Mouse (Mus musculus): ENCODE measurements at regions not wholly inside any gene's neighbourhood (a gene's known extent, or its start where the extent isn't known, plus 50 kb on each side); places are given as distances from the start of the nearest gene placed in this dataset.

DNA sequence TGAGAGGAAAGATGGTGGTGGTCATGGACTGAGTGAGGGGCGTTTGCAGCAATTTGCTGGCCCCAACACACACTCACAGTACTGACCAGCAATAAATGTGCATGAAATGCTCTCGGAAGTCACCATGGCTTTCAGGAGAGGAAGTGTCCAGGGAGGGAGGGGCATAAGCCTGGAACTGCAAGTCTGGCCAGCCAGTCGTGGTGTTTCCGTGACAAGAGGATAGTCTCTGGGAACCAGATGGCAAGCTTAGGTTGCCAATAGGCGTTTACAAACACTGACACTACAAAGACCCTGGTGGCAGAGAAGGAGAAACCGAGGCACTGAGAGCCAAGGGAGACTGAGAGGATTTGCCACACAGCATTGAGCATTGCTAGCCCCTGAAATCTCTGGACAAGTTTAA lies 132.3 kb upstream of the 1600014C23Rik start:
- peak; percentile 95 for DNase-seq

DNA sequence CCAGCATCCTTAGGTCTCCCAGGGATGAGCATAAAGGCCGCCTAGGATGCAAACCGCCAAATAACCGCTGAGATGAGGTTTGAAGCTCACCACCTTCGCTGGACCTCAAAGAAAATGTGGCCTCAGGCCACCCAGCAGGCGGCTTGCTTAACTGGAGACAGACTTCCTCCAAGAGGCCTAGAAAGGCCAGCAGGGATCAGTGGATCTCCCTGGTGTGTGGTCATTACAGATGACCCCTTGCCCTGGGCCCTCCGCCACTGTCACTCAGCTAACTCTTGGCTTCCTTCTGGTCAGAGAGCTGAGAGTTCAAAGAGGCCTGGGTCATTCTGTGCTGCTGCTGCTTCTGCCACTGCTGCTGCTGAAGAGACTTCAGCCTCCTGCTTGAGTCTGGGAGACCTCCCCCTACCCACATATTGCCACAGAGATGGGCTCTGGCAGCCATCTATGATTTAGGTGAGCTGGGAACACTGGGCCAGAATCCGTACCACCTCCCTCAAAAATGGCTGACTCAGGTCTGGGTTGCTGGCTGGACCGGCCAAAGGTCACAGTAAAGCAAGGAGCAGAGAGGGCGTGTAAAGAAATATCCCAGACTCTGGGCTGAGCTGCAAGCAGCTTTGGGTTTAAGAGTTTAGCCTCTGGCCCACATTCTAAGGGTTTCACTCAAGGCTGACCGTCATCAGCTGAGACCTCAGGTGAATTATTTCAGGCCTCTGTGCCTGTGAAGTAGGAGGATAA lies 130.0 kb upstream of the 1600014C23Rik start:
- DNase-seq = no peak

DNA sequence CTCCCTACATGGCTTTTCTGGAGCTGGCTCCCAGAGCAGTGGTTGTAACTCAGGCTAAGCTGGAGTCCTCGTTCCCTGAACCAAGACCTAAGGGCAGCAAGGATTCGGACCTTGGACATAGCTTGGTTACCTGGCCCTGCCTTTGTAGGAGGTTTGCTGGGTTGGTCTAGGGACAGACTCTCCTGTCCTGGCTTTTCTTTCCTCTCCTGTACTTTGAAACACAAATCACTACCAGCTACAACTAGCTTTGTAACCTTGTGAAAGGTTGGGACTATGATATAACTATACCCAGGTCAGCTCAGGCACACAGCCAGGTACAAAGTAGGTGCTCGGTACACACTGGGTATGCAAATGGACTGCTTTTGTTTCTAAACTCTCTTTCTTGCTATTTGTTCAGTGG lies 129.4 kb upstream of the 1600014C23Rik start:
- no peak for DNase-seq

DNA sequence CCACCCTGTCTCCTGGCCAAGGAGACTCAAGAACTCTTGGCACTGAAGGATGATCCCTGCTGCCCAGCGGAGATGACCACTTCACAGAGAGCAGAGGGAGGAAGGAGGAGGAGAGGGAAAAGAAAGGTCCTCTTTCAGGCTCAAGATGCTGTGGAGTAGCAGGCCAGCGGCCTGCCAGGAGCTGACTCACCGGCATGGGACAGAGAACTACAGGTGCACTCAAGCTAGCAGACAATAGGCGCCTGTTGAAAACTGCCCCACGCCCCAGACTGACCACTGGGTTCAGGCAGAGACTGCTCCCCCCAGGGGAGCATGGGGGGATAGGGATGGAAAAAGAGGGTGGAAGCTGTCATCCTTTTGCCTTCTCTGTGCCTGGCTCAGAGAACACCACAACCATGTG lies 125.8 kb upstream of the 1600014C23Rik start:
- DNase-seq = no peak

DNA sequence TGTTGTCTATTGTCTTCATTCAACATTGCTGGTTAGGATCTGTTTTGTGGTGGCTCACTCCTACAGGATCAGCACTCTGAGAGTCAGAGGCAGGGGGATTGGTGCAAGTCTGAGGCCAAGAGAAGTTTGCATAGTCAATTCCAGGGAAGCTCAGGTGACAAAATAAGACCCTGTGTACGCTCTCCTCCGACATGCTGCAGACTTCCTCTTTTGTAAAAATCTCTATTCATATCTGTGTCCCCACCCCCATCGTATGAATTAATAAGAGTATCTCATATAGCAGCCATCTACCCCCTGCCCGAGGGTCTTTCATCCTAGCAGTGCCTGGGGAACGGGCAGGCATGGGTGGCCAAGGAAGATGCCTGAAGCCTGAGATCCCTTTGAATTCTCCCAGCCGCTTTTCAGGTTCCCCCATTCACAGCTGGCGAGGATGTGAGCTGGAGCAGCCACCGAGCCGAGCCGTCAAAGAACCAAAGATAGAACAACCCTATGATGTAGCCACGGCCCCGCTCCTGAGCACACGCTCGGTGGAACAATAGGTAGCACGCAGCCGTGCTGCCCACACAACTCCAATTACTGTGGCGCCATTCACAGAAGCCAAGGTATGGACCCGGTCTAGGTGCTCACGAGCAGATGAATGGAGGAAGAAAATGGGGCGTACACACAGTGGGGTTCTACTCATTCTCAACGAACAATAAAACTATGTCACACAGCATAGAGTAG lies 120.4 kb upstream of the 1600014C23Rik start:
- no peak for DNase-seq

DNA sequence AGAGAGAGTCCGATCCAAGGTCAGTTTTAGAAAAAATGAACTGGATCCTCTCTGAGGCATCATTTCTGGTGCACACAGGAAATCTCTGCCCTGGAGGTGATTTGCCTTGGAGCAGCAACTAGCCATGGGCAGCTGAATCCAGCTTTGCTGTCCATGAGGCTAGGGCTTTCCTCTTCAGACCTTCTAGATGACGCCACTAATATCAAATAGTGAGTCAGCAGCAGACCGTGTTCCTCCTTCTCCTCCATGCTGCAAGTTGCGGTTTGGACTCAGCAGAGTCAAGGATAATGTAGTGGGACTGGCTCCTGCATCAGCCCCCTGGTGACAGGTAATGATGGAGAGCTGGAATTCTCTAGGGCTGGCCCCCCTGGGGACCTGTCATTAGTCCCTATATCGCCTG lies 118.8 kb upstream of the 1600014C23Rik start:
- peak; percentile 78 for DNase-seq

DNA sequence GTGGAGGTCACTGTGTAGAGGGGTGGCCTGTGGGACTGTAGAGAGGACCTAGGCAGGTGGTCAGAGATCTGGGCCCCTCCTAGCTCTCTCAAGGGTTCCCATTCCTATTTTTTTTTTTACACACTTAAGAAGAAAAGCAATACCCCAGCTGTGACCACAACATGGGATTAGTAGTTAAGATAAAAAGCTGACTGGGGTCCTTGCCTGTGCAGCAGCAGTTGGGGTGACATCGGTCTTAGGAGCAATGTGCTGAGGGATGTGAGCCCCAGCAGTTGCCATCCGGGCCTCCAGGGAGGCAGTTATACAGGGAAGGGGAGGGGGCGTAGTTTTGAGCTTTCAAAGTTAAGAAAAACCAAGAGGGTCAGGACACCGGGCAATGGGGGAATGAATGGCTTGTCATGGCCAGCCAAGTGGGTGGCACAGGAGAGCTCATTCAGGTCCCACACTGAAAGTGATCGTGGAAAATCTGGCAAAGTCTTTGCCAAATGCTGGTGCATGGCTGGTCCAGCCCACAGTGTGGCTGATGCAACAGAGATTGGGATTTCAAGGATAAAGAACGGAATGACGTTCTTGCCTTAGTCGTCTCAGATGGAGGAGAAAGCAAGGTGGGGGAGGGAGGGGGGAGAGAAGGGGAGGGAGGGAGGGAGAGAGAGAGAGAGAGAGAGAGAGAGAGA lies 118.2 kb upstream of the 1600014C23Rik start:
- DNase-seq = peak; percentile 67

DNA sequence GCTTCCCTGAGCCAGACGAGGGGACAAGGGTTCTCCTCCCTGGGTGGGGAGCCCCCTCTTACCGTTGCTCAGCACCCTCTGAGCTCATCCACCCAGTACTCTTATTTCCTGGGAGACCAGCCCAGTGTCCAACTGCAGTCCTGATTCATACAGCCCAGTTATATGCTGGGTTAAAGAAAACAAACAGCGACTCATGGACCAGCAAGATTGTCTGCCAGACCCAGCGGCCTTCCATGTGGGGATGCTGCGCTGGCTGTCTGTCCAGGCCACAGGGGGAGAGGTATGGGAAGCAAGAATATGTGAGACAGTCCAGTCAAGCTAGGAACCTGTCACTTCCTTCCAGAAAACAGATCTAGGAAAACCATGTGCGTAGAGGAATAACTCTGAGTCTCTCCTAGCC lies 117.3 kb upstream of the 1600014C23Rik start:
- no peak for DNase-seq

DNA sequence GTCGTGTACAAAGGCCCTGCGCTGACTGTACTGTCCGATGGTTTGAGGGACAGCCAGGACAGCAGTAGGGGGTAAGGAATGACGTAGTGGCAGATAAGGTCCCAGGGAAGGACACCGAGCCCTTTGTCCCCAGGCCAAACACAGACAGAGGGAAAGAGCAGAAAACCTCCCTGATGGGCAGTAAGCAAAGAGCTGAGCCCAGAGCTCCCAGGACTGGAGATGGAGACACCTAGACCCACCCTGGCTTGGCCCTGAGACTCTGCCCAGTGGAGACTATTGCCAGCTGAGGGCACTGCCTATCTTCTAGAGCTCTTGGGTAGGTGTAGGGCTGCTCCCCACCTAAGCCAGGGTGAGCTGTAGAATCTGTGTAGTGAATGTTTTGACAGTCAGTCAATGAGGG lies 116.5 kb upstream of the 1600014C23Rik start:
- DNase-seq = peak; percentile 93

DNA sequence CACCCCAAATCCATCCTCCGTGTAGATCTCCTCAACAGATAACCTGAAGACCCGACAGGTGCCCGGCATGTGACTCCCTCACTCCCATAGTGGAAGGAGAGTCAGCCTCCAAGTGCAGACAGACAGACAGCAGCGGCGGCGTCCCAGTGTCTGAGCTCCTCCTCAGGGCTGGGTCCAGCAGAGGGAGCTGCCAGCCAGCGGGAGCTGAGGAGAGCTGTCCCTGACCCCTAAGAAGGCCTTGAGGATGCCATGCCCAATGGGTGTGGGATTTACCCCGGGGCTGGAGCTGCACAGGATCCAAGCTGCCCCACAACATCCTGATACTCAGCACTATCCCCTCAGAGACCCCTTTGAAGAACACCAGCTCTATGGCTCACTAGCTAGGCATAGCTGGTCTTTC lies 115.0 kb upstream of the 1600014C23Rik start:
- peak; percentile 96 for DNase-seq

DNA sequence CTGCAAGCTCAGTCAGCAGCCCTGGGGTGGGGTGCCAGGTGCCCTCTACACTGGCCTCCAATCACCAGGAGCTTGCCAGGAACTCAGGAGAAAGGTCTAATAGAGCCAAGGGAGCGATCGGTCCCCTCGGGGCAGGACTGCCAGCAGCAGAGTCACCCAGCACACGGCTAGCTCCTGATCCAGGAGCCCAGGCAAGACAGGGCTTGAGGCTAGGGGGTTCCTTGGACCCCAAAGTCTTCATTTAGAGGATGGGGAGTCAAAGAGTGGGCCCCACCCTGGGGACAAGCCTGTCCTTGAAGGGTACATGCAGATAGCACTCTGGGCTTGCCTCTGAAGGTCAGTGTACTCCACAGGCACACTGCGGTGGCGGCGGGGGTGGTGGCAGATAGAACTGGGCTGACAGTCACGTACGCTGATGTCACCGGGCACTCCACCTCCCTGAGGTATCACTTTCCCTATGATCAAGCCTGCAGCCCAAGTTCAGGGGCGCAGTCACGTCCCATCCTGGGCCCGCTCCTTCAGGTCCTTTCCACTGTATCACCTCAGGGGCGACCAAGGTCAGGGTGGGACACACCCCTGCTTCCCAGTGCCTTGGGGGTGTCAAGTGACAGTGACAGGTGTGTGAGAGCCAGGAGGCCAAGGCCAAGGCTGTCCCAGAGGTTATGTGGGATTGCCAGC lies 114.2 kb upstream of the 1600014C23Rik start:
- DNase-seq = peak; percentile 97

DNA sequence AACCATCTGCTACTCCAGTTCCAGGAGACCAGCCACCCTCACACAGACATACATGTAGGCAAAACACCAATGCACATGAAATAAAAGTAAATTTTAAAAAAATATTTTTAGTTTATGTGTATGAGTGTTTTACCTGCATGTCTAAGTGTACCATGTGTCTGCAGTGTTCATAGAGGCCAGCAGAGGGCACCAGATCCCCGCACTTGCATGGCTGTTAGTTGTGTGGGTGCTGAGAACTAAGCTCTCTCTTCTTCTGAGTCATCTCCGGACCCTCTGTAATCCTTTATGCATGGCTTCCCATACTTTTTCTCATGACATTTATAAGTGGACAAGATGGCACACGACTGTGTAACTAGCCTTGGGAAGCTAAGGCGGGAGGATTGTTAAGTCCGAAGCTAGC lies 112.2 kb upstream of the 1600014C23Rik start:
- DNase-seq = no peak

DNA sequence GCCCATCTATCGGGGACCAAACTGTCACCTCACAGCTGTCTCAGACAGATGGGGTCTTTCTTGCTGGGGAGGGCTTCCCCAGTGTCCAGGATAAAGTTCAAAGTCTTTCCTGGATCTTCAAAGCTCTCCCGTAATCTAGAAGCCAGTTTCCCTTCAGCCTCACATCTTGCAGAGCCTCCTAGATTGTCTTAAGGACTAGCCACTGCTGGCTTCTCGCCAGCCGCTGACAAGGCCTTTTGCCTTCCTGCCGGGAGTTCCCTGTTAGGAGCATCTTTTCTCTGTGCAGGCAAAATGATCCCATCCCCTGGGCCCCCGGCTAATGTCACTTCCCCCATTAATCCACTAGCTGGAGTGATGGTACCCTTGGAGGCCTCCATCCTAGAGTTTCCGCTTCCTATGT lies 103.1 kb upstream of the 1600014C23Rik start:
- no peak for DNase-seq

DNA sequence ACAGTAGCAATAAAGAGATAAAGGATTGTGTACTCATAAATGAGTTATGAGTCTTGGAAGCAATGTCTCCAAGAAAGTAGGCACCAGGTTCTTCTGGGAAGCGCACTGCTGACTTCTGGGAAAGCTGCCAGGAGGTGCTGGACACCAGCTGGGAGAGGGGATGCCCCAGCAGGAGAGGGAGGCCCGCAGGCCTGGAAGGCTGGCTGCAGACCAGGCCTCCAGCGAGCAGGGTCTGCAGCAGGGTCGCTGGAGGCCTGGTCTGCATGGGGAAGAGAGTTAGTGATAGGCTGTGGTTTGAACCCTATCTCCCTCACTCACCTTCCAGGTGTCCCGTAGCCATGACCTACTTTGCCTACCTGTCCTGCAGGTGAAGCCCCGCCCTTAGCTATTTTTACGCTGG lies 102.6 kb upstream of the 1600014C23Rik start:
- no peak for DNase-seq

DNA sequence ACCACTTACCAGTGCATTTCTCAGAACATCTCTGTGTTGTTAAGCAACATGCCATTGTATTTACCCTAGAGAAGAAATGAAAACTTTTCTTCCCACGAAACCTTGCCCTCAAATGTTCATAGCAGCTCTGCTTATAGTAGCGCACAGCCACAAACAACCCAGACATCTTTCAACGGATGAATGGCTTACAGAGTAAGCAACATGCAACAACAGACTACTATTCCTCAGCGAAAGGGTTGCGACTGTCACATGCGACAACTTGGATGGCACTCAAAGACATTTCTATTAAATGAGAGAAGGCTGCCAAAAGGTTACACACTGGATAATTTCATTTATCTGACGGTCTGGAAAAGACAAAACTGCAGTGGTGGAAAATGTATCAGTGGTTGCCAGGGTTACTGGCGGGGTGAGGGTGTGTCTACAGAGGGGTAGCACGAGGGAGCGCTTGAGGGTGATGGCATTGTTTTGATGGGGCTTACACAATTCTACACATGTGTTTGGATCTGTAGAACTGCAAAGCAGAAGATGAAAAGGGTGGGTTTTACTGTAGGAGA lies 101.0 kb upstream of the 1600014C23Rik start:
- no peak for DNase-seq

DNA sequence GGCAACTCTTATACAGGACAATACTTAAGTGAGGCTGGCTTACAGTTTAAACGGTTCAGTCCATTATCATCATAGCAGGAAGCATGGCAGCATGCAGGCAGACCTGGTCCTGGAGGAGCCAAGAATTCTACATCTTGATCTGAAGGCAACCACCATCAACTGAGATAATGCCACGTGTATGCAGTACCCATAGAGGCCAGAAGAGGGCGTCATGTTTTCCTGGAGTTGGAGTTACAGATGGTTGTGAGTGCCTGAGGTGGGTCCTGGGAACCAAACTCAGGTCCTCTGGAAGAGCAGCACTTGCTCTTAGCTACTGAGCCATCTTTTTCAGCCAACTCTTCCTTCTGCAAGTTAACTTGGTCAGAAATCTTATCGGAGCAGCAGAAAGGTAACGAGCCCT lies 96.7 kb upstream of the 1600014C23Rik start:
- no peak for DNase-seq

DNA sequence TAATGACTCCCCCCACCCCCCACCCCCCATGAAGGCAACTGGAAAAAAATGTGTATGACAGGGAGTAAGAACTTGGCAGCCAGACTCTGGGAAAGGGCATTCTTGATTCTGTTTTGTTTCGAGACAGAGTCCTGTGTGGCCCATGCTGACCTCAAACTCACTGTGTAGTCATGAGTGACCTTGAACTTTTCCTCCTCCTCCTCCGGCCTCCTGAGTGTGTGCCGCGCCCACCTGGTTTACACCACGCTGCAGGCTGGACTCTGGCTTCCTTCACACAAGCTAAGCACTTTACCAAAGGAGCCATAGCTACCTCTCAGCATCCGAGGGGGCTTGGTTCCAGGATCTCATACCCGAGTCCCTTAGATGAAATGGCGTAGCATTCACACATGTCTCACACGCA lies 95.9 kb upstream of the 1600014C23Rik start:
- no peak for DNase-seq

DNA sequence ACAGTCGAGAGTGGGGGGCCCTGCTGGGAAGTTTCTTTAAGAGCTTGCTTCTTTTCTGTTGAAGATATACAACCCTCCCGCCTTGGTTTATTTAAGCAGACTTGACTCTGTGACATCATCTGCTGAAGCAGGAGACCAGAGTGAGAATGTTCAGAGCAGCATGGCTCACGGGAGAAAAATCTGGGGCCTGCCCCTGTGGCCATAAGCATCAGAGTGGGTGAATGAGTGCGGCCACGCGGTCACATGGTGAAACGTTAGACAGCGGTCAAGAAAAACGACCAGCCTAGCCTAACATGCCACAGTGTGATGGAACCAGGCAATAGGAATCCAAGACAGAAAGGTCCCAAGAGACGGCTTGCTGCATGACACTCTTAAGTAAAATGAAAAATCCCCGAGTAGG lies 95.2 kb upstream of the 1600014C23Rik start:
- DNase-seq = no peak

DNA sequence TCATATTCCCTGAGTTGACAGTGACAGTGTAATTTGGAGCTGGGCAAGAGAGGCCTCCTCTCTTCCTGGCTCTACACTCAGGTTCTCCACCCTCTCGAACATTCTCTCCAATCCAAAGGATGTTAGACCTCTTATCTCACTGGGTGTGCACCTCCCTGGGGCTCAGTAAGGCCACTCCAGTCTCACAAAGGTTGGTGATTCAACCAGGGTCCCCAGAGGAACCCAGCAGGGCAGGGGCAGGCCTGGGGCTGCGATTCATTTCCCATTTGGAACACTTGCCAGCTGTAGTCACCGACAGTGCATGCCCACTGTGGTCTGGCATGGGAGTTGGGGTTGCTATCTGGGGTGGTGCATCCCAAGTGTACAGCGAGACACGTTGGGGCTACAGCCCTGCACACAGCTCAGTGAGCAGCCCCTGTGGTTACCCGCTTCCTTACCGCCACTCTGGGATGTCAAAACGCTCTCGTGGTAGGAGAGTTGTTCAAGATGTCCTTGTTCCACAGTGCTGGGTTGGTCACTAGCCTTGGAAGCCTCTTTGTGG lies 94.7 kb upstream of the 1600014C23Rik start:
- no peak for DNase-seq

DNA sequence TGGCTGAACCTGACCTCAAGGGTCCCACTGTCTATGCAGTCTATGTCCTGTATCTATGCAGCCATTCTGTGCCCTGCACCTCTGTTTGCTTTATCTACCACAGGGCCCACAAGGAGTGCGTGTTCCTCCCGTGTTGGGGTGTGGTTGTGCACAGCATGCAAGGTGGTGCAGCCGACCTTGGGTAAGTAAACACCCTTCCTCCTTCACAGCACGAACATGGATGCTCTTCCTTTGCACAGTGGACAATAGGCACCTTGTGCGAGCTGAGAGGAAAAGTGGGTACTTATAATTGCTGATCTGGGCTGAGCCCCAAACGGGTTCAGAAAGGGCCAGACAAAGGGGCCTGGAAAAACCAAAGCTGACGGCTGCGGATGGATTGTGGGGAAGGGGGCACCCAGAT lies 91.3 kb upstream of the 1600014C23Rik start:
- no peak for DNase-seq

DNA sequence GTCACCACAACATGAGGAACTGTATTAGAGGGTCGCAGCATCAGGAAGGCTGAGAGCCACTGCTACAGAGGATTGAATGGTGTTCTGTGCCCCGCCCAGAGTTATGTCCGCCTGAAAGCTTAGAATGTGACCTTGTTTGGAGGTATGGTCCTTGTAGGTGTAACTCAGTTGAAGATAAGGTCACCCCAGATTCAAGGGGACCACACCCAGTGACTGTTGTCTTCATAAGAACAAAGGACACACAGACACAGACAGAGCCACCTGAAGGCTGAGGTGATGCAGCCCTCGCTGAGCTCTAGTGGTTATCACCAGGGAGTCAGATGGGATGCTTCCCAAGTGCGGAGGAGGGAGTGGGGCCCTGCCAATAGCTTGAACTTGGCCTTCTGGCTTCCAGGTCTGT lies 89.9 kb upstream of the 1600014C23Rik start:
- DNase-seq = no peak

DNA sequence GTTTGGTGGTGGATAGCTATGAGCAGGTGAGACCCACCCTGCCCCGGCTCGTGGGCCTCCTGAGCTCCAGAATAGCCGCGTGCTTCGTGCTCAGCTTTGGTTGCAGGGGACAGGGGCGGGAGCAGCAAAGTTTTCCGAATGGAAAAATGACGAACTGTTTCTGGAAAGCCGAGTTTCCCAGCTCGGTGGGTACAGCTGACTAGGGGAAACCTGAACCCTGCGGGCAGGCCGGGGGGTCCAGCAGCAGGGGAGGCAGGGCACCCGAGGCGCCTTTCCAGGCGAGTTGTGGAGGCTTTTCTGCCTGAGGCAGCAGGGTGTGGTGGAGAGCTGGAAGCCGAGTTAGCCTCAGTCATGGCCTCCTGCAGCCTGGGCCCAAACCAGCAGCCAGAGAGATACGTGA lies 88.8 kb upstream of the 1600014C23Rik start:
- DNase-seq = no peak

DNA sequence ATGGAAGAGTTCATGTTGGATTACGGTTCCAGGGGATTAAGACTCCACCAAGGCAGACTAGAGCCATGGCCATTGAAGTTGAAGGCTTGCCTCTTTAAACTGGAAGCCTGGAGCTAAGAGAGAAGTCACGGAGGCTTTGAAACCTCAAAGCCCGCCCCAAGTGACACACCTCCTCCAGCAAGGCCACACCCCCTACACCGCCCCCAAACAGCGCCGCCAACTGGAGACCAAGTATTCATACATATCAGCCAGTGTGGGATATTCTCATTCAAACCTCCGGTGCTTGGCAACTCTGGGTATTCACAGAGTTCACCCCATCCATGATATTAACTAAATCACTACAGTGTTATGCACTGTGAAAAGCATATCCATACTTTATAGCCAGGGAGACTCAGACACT lies 87.7 kb upstream of the 1600014C23Rik start:
- no peak for DNase-seq
